Mouse (Mus musculus) heart, embryonic 13.5 days (tissue): ENCODE data around the gene Snap47. TPM values are rescaled to one million over a fixed set of nuclear protein-coding genes. Genes with fewer than 3 reads are reported as not detected.

Experiments used
- ATAC-seq: fragments of 200-750 bp; cut with Nextera tagmentation; 2 replicates; pipeline ENCODE4 v1.8.0; 2017; ENCODE audit warnings: moderate TSS enrichment; ENCODE audit not compliant: insufficient number of reproducible peaks, low FRiP score, low TSS enrichment; ENCODE audit errors: extremely low read depth
- H3K27ac ChIP-seq: fragments of 300-500 bp; sonication (generic); replicated peaks from 2 replicates; pipeline ENCODE4 v1.5.1; 2015; ENCODE audit warnings: moderate library complexity, mild to moderate bottlenecking, inconsistent platforms
- H3K27me3 ChIP-seq: fragments of 300-500 bp; sonication (generic); replicated peaks from 2 replicates; pipeline ENCODE4 v1.6.1; 2015; ENCODE audit warnings: mild to moderate bottlenecking, inconsistent platforms
- H3K36me3 ChIP-seq: fragments of 300-500 bp; sonication (generic); 2 replicates; pipeline ENCODE4 v1.6.1; 2015; ENCODE audit warnings: mild to moderate bottlenecking, inconsistent platforms
- H3K4me1 ChIP-seq: fragments of 300-500 bp; sonication (generic); 2 replicates; pipeline ENCODE4 v1.6.1; 2015; ENCODE audit warnings: inconsistent platforms
- H3K4me2 ChIP-seq: fragments of 300-500 bp; sonication (generic); 2 replicates; pipeline ENCODE4 v1.6.1; 2015; ENCODE audit warnings: inconsistent platforms, mild to moderate bottlenecking, moderate library complexity
- H3K4me3 ChIP-seq: fragments of 300-500 bp; sonication (generic); 2 replicates; pipeline ENCODE4 v1.5.1; 2015; ENCODE audit warnings: moderate library complexity, mild to moderate bottlenecking, inconsistent platforms
- H3K9ac ChIP-seq: fragments of 300-500 bp; sonication (generic); 2 replicates; pipeline ENCODE4 v1.6.1; 2015; ENCODE audit warnings: inconsistent platforms, mild to moderate bottlenecking, moderate library complexity
- H3K9me3 ChIP-seq: fragments of 300-500 bp; sonication (generic); 2 replicates; pipeline ENCODE4 v1.6.1; 2016; ENCODE audit warnings: inconsistent platforms
- WGBS: fragments of 180-500 bp; shearing (Covaris S2); methylation state at CpG from one replicate; pipeline ENCODE4 v1.1.7; 2015; ENCODE audit warnings: mixed read lengths; 5-methylcytosine and 5-hydroxymethylcytosine counted together
- polyA plus RNA-seq: library from polyadenylated mRNA; unstranded; fragments of >200 nt; fragmentation: Nextera tagmentation; extraction: Ambion mirVana; gene quantifications from 2 replicates; pipeline ENCODE4 v1.2.1, GENCODE M21; 2015

The Snap47 gene
- polyA plus RNA-seq, 1 experiment from 2014 or later: 94.3 TPM

GRCm38 (mm10) chr11:59421967-59422366 is 29.0 kb downstream of the Snap47 start:
- Histone ChIP-seq H3K4me1 (peaks cover 19% of the 10 kb centered on the region), H3K4me3 (no peak overlapping the region), H3K27me3 (no peaks in the 10 kb centered on the region), H3K36me3 (peaks cover 92% of the 10 kb centered on the region), H3K4me2 (no peak overlapping the region), H3K9me3 (no peaks in the 10 kb centered on the region), H3K9ac (no peak overlapping the region), H3K27ac (0 out of 2 replicates have a peak overlapping the region, but pooled peaks have one; percentile 39)
- WGBS: 95% methylated on average over 2 of the region's 2 CpGs
- no peak for ATAC-seq

DNA sequence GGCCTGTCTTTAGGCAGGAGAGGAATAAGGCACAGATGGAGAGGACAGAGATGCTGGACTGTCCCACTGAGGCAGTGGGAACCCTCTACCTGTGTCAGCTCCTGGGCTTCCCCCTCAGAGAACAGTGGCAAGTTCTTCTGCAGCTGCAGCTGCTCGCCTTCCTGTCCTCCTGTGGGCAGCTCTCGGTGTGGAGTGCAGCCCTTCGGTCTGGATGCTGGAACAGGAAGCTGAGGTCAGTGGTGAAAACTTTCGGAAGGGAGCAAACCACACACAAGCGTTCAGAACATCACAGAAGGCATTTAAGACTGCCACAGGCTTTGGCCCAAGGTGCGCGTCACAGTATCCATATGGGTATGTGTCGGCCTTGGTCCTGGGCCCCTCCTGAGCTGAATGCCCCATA is 29.6 kb downstream of the Snap47 start:
- Histone ChIP-seq H3K4me3 (no peak overlapping the region), H3K36me3 (peaks cover 92% of the 10 kb centered on the region), H3K4me1 (peaks cover 19% of the 10 kb centered on the region), H3K27me3 (no peaks in the 10 kb centered on the region), H3K4me2 (no peak overlapping the region), H3K27ac (0 out of 2 replicates have a peak overlapping the region, but pooled peaks have one; percentile 6), H3K9me3 (no peaks in the 10 kb centered on the region), H3K9ac (no peak overlapping the region)
- ATAC-seq: no peak
- 70% methylated on average over 8 of the region's 8 CpGs for WGBS

DNA sequence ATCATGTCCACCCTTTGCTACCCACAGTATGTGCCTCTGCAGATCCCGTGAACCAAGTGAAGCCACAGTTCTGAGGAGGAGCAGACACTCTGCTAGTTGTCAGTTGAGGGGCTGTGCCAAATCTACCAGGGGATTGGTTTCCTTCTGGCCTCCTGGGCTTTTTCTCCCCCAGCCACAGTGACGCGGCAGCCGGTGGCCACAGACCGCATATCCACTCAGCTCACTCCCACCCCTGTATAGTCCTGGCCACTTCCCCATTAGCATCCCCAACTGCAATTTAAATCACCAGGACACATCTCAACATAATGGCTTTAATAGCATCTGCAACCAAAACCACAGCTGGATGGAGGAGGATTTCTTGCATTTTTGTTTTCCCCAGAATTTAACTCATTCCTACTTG is 32.3 kb downstream of the Snap47 start:
- no peak overlapping the region for H3K27ac ChIP-seq
- no peaks in the 10 kb centered on the region for H3K9me3 ChIP-seq
- no peak overlapping the region for H3K4me3 ChIP-seq
- no peaks in the 10 kb centered on the region for H3K27me3 ChIP-seq
- no peak for ATAC-seq
- H3K4me1 ChIP-seq: peaks cover 15% of the 10 kb centered on the region
- no peak overlapping the region for H3K4me2 ChIP-seq
- no peak overlapping the region for H3K9ac ChIP-seq
- WGBS: 78% methylated on average over 5 of the region's 5 CpGs
- H3K36me3 ChIP-seq: peaks cover 89% of the 10 kb centered on the region

DNA sequence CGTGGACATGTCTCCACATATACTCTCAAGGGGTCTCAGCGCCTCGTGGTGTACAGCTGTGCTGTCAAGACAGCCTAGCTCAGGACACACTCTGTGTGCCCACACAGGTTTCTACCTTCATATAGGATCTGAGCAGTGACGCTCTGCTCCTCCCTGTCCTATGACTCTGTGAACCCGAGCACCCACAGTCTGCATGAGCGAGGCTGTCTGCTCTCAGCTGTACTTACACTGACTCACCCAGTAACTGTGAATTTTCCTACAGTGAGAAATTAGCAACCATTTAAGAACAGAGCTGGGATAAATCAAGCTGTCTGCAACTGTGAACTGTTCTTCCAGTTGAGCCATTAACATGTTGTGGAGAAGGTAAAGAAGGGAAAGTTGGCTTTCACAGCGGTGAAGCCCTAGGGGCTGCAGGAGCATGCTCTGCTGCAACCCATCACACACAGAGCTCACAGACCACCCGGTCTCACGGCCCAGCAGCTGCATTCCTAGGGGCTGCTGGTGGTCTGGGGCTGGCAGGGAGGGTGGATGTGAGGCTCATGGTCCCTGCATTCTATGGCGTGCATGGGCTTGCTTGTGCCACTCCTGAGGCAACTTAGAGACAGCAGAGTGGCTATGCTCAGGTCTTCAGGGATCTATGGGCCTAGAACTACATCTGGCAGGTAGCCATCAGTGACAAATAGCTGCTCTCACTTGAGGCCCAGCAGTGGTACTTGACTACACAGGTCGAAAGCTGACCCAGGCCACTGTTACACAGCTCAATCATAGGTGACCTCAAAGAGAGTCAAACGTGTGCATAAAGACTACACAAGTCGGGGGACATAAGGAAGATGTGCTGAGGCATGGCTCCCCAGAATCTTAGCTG is 37.8 kb downstream of the Snap47 start:
- H3K27ac ChIP-seq: no peak overlapping the region
- 69% methylated on average over 13 of the region's 13 CpGs for WGBS
- H3K4me3 ChIP-seq: no peak overlapping the region
- no peaks in the 10 kb centered on the region for H3K9me3 ChIP-seq
- ATAC-seq: no peak
- H3K36me3 ChIP-seq: peaks cover 49% of the 10 kb centered on the region
- H3K9ac ChIP-seq: no peak overlapping the region
- H3K27me3 ChIP-seq: no peaks in the 10 kb centered on the region
- H3K4me2 ChIP-seq: no peak overlapping the region
- H3K4me1 ChIP-seq: peaks cover 38% of the 10 kb centered on the region

DNA sequence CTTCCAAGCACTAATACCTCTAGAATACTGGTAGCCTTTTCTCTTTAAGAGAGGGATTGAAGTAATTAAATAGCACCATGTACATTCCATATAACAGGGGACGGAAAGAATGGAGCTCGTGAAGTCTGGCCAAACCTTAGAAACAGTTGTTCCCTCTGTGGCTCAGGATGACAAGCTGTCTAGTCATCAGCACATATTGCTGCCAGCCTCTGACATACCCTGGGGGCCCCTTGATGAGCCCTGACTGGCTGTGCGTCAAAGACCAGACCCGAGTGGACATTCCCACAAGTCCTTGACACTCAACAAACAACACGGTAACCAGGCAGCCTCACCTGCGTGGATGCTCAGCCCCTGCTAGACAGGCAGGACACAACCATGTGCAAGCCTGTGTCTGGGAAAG is 38.9 kb downstream of the Snap47 start:
- 54% methylated on average over 6 of the region's 6 CpGs for WGBS
- no peak overlapping the region for H3K9ac ChIP-seq
- no peak overlapping the region for H3K4me3 ChIP-seq
- H3K27me3 ChIP-seq: no peaks in the 10 kb centered on the region
- ATAC-seq: no peak
- H3K9me3 ChIP-seq: no peaks in the 10 kb centered on the region
- H3K36me3 ChIP-seq: peaks cover 52% of the 10 kb centered on the region
- no peak overlapping the region for H3K27ac ChIP-seq
- peaks cover 38% of the 10 kb centered on the region for H3K4me1 ChIP-seq
- no peak overlapping the region for H3K4me2 ChIP-seq

GRCm38 (mm10) chr11:59410851-59411250 is 40.1 kb downstream of the Snap47 start:
- Histone ChIP-seq H3K27me3 (no peaks in the 10 kb centered on the region), H3K9ac (no peak overlapping the region), H3K9me3 (no peaks in the 10 kb centered on the region), H3K4me3 (no peak overlapping the region), H3K4me1 (peaks cover 38% of the 10 kb centered on the region), H3K27ac (no peak overlapping the region), H3K4me2 (no peak overlapping the region), H3K36me3 (peaks cover 54% of the 10 kb centered on the region)
- 73% methylated on average over 2 of the region's 2 CpGs for WGBS
- no peak for ATAC-seq

DNA sequence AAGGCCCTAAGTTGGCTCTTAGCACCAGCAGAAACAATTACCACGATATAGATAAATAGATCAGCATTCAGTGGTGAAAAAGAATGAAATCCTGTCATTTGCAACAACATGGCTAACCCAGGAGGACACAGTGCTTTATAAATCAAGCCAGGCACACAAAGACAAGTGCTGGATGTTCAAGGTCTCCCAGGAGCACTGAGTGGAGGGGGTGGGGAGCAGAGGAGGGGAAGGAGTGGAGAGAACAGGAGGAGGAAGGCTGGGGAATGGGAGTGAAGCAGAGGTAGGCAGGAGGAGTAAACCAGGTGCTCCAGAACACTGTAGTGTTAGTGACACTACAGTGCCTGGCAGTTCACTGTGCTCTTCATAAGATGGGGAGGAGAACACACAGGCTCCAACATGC is 45.2 kb downstream of the Snap47 start:
- H3K27me3 ChIP-seq: no peaks in the 10 kb centered on the region
- H3K4me1 ChIP-seq: peaks cover 4% of the 10 kb centered on the region; the same call in 1 of the 2 replicates
- no peak overlapping the region for H3K9ac ChIP-seq
- peaks cover 78% of the 10 kb centered on the region for H3K36me3 ChIP-seq
- ATAC-seq: no peak
- H3K9me3 ChIP-seq: no peaks in the 10 kb centered on the region
- H3K27ac ChIP-seq: no peak overlapping the region
- H3K4me2 ChIP-seq: no peak overlapping the region
- WGBS: 79% methylated on average over 1 of the region's 1 CpGs
- H3K4me3 ChIP-seq: no peak overlapping the region

- no peak overlapping the region for H3K27ac ChIP-seq
- no peak overlapping the region for H3K4me3 ChIP-seq
- H3K9me3 ChIP-seq: no peaks in the 10 kb centered on the region
- peaks cover 42% of the 10 kb centered on the region for H3K36me3 ChIP-seq
- no peak overlapping the region for H3K4me2 ChIP-seq
- H3K27me3 ChIP-seq: no peaks in the 10 kb centered on the region
- H3K4me1 ChIP-seq: peaks cover 27% of the 10 kb centered on the region
- 68% methylated on average over 2 of the region's 2 CpGs for WGBS
- no peak for ATAC-seq
- H3K9ac ChIP-seq: no peak overlapping the region
Observed at GRCm38 (mm10) chr11:59400876-59401275, 50.1 kb downstream of the Snap47 start.

DNA sequence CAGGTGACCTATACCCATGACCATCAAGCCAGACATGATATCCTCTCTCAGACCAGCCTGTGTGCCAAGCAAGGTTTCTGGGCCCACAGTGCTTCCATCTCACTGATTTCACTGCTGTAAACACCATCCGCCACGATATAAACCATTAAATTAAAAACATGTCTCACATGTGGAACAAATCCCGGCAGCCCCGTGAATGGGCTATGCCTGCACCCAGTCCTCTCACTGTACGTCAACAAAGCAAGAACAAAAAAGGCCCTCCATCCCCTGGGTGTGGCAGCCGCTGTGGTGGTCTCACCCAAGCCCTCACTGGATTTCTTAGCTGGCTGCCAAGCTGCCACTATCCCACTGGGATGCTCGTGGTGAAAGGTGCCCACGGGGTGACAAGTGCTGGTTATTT is 51.2 kb downstream of the Snap47 start:
- H3K9ac ChIP-seq: no peak overlapping the region
- H3K27ac ChIP-seq: no peak overlapping the region
- no peak overlapping the region for H3K4me2 ChIP-seq
- 66% methylated on average over 8 of the region's 8 CpGs for WGBS
- H3K4me1 ChIP-seq: peaks cover 27% of the 10 kb centered on the region
- no peaks in the 10 kb centered on the region for H3K27me3 ChIP-seq
- ATAC-seq: no peak
- H3K4me3 ChIP-seq: no peak overlapping the region
- H3K36me3 ChIP-seq: peaks cover 31% of the 10 kb centered on the region
- H3K9me3 ChIP-seq: no peaks in the 10 kb centered on the region

DNA sequence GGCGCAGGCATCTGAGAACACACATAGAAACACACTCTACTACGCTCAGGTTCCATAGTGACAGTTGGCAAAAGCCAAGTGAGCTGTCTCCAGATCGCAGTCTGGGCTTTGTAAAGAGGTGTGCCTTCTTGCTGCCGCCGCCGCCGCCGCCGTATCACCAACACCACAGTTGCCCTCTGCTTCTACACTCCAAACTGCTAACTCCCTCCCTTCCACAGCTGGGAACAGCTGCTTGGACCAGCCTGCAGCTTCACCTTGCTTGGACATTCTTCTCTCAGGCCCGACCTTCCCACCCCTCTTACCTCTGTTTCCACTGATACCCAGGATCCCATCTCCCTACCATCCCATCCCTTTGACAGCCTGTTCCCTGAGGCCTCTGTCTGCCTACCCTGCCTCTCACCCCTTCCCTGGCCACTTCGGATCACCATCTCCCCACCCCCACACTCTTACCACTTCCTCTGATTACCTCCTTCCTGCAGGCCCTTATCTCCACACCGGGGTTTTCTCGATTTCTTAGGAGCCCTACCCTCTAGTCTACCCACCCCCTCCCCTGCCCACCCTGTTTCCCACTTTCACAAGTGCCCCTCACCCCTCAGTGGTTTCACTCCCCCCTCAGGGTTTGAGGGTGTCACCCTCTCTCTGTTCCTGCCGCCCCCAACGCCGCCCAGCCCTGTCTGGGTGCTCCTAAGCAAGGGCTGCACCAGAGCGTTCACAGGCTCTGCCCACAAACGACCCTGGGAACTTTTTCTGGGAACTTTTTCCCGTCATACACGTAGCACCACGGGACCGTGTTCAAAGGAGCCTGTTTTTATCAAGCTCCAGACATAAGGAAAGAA is 53.2 kb downstream of the Snap47 start:
- 0 out of 2 replicates have a peak overlapping the region, but pooled peaks have one; percentile 8 for H3K4me3 ChIP-seq
- no peaks in the 10 kb centered on the region for H3K9me3 ChIP-seq
- H3K4me2 ChIP-seq: peak overlapping the region; percentile 53
- H3K27ac ChIP-seq: peak overlapping the region; percentile 84
- H3K4me1 ChIP-seq: peaks cover 31% of the 10 kb centered on the region
- ATAC-seq: no peak; the same call in 1 of the 2 replicates
- WGBS: 23% methylated on average over 22 of the region's 22 CpGs
- H3K27me3 ChIP-seq: no peaks in the 10 kb centered on the region
- H3K36me3 ChIP-seq: peaks cover 11% of the 10 kb centered on the region
- H3K9ac ChIP-seq: peak overlapping the region; percentile 58

- Histone ChIP-seq H3K4me1 (peaks cover 31% of the 10 kb centered on the region), H3K27me3 (no peaks in the 10 kb centered on the region), H3K9ac (no peak overlapping the region), H3K4me3 (no peak overlapping the region), H3K4me2 (no peak overlapping the region), H3K9me3 (no peaks in the 10 kb centered on the region), H3K36me3 (no peaks in the 10 kb centered on the region), H3K27ac (0 out of 2 replicates have a peak overlapping the region, but pooled peaks have one; percentile 15)
- WGBS: 80% methylated on average over 5 of the region's 5 CpGs
- no peak for ATAC-seq
Observed at GRCm38 (mm10) chr11:59394451-59394850, 56.5 kb downstream of the Snap47 start.
